Mouse (Mus musculus) liver, postnatal 0 days (tissue): Measurements from ENCODE around the gene Rab13.

ENCODE experiments used
- CTCF ChIP-seq: sonication (generic); IDR thresholded peaks from 2 replicates; pipeline ENCODE4 v1.5.1; 2016; ENCODE audit warnings: antibody characterized with exemption, low read depth
- EP300 ChIP-seq: IDR thresholded peaks from 2 replicates; pipeline ENCODE4 v1.6.1; 2016; ENCODE audit warnings: antibody characterized with exemption, low read depth, mild to moderate bottlenecking

GRCm38 (mm10) chr3:90220088-90220487, 6.6 kb downstream of the Rab13 start:
- TF ChIP-seq EP300 (no peak), CTCF (peak; percentile 78)
